Mouse (Mus musculus): ENCODE results near the gene Ifih1. TPM values are rescaled to one million over a fixed set of nuclear protein-coding genes. Genes with fewer than 3 reads are reported as not detected.

Gene Ifih1
- polyA plus RNA-seq, 1 experiment from 2014 or later = 1.5 TPM

DNA sequence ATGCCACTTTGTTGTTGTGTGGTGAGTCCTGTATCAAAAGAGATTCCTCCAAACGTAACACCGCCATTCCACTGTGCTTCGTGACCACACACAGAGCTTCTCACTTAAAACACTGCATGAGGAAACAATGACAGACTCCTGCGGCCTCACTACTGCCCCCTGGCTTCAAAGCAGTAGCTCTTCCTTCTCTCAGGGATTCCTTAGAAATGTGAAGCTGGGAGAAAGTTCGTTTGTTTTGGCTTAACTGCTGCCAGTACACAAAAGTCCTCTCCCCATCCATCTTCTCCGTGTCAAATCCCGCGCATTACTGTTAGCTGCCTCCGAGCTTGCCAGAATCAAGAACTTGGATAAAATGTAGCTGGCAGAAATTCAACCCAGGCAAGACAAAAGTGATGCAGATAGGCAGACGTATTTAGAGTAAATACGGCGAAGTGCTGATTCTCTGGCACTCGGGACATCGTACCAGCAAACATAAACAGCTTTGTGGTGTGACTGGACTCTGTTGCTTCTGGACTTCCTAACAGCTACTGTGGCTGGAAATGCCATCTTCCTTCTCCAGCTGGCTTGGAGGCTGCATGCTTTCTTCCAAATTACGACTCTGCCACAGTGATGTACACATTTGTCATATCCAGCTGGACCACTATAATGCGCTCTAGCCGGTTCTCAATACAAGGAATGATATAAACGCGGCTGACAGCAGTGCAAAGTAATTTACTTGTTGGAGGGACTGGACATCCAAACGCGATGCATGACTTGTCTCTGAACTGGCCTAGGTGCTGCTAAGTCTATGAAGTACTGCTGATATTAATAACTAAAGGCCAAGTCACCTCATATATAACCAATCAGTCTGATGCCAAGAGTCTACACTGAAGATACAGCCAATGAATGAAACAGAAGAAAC lies 2.4 kb downstream of the Ifih1 start:
- 0 out of 2 replicates have a peak, but pooled peaks cover 3% of the 10 kb centered on the region for H3K4me1 ChIP-seq (ENCODE audit: insufficient read depth)
- H3K9me3 ChIP-seq (ENCODE audit: low read depth, low read length) = no peaks in the 10 kb centered on the region
- no peaks in the 10 kb centered on the region for H3K36me3 ChIP-seq (ENCODE audit: insufficient read depth)
- ATAC-seq (ENCODE audit: insufficient read depth) (peak; percentile 83), DNase-seq (peak; percentile 83)
- peak overlapping the region; percentile 50 for H3K4me2 ChIP-seq
- H3K9ac ChIP-seq = no peak overlapping the region; the same call in 1 of the 2 replicates
- TF ChIP-seq CTCF (IDR thresholded peaks at IDR 0.05; ENCODE audit: low read depth) = peak; percentile 77
- no peak overlapping the region for H3K27ac ChIP-seq (ENCODE audit: low read depth)
- 0 out of 2 replicates have a peak overlapping the region, but pooled peaks have one; percentile 6 for H3K4me3 ChIP-seq (ENCODE audit: low read depth, low read length)
- 19% methylated on average over 21 of the region's 21 CpGs for WGBS
- no peaks in the 10 kb centered on the region for H3K27me3 ChIP-seq (ENCODE audit: insufficient read depth, low read length)

DNA sequence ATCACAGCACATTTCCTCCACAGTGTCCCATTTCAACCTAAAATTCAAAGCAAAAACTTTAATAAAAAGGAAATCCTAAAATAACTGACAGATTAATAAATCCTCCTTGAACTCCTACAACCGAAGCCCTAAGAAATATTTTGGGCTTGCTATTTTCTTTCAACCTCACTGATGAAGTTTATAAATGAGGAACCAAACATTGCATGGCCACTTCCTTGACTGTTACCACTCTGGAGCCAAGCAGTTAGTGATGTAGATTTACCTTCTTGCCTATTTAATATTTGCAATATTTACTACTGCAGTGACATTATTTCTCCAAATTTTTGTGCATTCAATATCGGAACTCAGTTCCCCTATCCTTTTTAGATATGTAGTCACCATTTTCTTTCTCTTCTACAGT lies 6.2 kb downstream of the Ifih1 start:
- DNase-seq (no peak), ATAC-seq (ENCODE audit: insufficient read depth) (no peak)

DNA sequence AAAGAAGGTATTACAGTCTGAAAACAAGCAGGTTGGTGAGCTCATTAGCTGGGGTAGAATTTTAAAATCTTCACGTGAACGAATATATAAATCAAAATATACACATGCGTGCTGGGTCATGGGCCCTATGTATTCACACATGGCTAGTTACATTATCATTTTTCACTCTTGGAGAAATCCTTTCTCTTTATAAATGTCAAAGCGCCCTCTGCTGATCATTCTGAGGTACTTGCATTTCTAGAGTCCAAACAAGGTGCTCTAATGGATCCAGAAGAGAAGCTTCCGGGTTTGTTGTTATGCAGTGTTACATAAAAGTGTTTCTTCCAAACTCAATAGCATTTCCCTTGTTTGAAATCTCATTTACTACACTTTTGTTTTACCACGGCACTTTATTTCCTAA lies 15.6 kb downstream of the Ifih1 start:
- H3K27ac ChIP-seq (ENCODE audit: low read depth) = no peak overlapping the region
- peak; percentile 82 for DNase-seq
- peak; percentile 49; the same call in 1 of the 2 replicates for ATAC-seq (ENCODE audit: insufficient read depth)
- TF ChIP-seq CTCF (IDR thresholded peaks at IDR 0.05; ENCODE audit: low read depth) = peak; percentile 67
- H3K4me3 ChIP-seq (ENCODE audit: low read depth, low read length) = no peak overlapping the region
- H3K9ac ChIP-seq = no peak overlapping the region
- H3K9me3 ChIP-seq (ENCODE audit: low read depth, low read length) = no peaks in the 10 kb centered on the region
- no peaks in the 10 kb centered on the region for H3K36me3 ChIP-seq (ENCODE audit: insufficient read depth)
- H3K27me3 ChIP-seq (ENCODE audit: insufficient read depth, low read length) = no peaks in the 10 kb centered on the region
- H3K4me1 ChIP-seq (ENCODE audit: insufficient read depth) = no peaks in the 10 kb centered on the region
- 13% methylated on average over 6 of the region's 6 CpGs for WGBS
- no peak overlapping the region for H3K4me2 ChIP-seq

More for the DNA sequence above, 6.2 kb downstream of the Ifih1 start:
- no peak for TF ChIP-seq CTCF (IDR thresholded peaks at IDR 0.05; ENCODE audit: low read depth)
- Histone ChIP-seq H3K27ac (ENCODE audit: low read depth) (no peak overlapping the region), H3K27me3 (ENCODE audit: insufficient read depth, low read length) (no peaks in the 10 kb centered on the region), H3K4me2 (no peak overlapping the region), H3K9me3 (ENCODE audit: low read depth, low read length) (no peaks in the 10 kb centered on the region), H3K4me1 (ENCODE audit: insufficient read depth) (no peaks in the 10 kb centered on the region), H3K4me3 (ENCODE audit: low read depth, low read length) (no peak overlapping the region), H3K36me3 (ENCODE audit: insufficient read depth) (no peaks in the 10 kb centered on the region), H3K9ac (no peak overlapping the region)
- WGBS = 70% methylated on average over 2 of the region's 2 CpGs

DNA sequence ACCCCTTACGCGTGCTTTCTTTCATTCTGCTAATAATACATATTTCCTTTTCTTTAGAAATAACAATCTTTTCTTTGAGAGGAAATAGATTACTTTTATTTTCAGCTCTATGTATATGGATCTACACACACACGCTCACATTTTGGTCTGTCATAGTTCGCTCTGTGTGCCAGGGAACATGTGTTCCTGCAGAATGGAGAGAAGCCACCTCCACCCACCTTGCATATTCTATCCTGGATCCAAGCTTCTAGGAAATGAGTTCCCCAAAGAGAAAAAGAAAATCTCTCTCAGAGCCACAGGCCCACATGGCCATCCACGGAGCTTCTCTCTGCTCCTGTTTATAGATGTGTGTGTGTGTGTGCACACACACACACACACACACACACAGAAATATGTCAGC lies 17.7 kb downstream of the Ifih1 start:
- no peak overlapping the region for H3K4me3 ChIP-seq (ENCODE audit: low read depth, low read length)
- H3K4me2 ChIP-seq = no peak overlapping the region
- ATAC-seq (ENCODE audit: insufficient read depth) (no peak), DNase-seq (no peak)
- no peak overlapping the region for H3K9ac ChIP-seq
- H3K4me1 ChIP-seq (ENCODE audit: insufficient read depth) = no peaks in the 10 kb centered on the region
- H3K9me3 ChIP-seq (ENCODE audit: low read depth, low read length) = no peaks in the 10 kb centered on the region
- no peak for TF ChIP-seq CTCF (IDR thresholded peaks at IDR 0.05; ENCODE audit: low read depth)
- H3K27ac ChIP-seq (ENCODE audit: low read depth) = no peak overlapping the region
- H3K27me3 ChIP-seq (ENCODE audit: insufficient read depth, low read length) = no peaks in the 10 kb centered on the region
- H3K36me3 ChIP-seq (ENCODE audit: insufficient read depth) = no peaks in the 10 kb centered on the region
- 72% methylated on average over 5 of the region's 5 CpGs for WGBS

DNA sequence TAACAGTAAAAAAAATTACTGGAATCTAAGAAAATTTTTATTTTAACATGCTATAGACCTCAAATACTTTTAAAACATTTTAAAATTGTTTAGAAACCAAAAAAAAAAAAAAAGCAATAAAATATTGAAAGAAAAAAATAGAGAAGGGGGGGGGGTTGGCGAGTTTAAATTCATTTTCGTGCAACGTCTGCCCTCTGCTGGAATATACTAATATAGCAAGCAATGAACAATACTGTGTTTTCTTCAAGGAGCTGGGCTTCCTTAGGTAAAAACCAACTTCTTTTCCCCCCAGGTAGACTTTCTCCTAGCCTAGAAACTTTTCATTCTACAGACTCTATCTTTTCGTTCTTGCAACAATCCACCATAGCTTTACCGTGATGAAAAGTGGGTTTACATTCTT lies 18.3 kb downstream of the Ifih1 start:
- H3K36me3 ChIP-seq (ENCODE audit: insufficient read depth) = no peaks in the 10 kb centered on the region
- WGBS = 7% methylated on average over 5 of the region's 5 CpGs
- no peak overlapping the region for H3K27ac ChIP-seq (ENCODE audit: low read depth)
- H3K4me3 ChIP-seq (ENCODE audit: low read depth, low read length) = no peak overlapping the region
- H3K4me2 ChIP-seq = no peak overlapping the region
- no peak overlapping the region for H3K9ac ChIP-seq
- H3K4me1 ChIP-seq (ENCODE audit: insufficient read depth) = no peaks in the 10 kb centered on the region
- DNase-seq (peak; percentile 80), ATAC-seq (ENCODE audit: insufficient read depth) (no peak)
- no peaks in the 10 kb centered on the region for H3K27me3 ChIP-seq (ENCODE audit: insufficient read depth, low read length)
- no peaks in the 10 kb centered on the region for H3K9me3 ChIP-seq (ENCODE audit: low read depth, low read length)
- peak; percentile 65 for TF ChIP-seq CTCF (IDR thresholded peaks at IDR 0.05; ENCODE audit: low read depth)

DNA sequence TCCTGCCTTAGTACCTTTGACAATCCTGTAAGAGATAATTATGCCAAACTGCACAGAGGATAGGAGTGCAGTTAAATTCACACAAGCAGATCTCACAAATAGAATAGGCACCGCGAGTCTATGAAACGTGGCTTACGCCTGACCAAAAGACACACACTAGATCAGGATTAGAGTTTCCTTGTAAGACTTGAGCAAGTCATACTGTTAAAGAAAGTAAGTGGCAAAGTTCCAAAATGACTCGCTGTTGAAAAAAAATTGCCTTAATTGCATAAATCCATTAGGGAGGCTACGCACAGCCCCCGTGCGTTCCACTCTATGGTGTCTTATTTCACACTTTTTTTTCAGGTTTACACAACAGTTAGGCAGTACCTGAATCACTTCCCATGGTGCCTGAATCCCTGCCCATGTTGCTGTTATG lies 23.0 kb downstream of the Ifih1 start:
- Histone ChIP-seq H3K4me2 (no peak overlapping the region), H3K4me1 (ENCODE audit: insufficient read depth) (no peaks in the 10 kb centered on the region), H3K9me3 (ENCODE audit: low read depth, low read length) (no peaks in the 10 kb centered on the region), H3K4me3 (ENCODE audit: low read depth, low read length) (no peak overlapping the region), H3K27me3 (ENCODE audit: insufficient read depth, low read length) (no peaks in the 10 kb centered on the region), H3K9ac (no peak overlapping the region), H3K27ac (ENCODE audit: low read depth) (no peak overlapping the region), H3K36me3 (ENCODE audit: insufficient read depth) (no peaks in the 10 kb centered on the region)
- ATAC-seq (ENCODE audit: insufficient read depth) (no peak), DNase-seq (peak; percentile 47)
- WGBS = 63% methylated on average over 8 of the region's 8 CpGs
- TF ChIP-seq CTCF (IDR thresholded peaks at IDR 0.05; ENCODE audit: low read depth) = no peak

DNA sequence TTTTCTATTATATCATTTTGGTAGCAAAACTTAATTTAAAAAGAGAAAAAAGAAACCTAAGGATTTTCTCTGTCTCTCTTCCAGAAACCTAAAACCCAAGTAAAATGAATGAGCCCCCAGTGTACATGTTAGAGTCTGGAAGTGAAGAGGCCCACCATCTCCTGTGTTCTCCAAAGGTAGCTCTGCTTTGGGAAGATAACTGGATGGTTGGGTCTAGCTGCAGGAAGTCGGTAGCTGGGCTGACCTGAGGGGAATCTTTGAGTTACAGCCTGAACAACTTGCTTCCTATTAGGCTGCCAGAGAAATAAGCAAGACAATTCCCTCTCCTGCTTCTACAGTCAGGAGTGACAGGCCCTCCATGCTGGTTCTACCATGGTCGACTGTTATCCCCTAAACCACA lies 26.4 kb downstream of the Ifih1 start:
- ATAC-seq (ENCODE audit: insufficient read depth) (no peak), DNase-seq (no peak)
- Histone ChIP-seq H3K4me3 (ENCODE audit: low read depth, low read length) (no peak overlapping the region), H3K27me3 (ENCODE audit: insufficient read depth, low read length) (no peaks in the 10 kb centered on the region), H3K4me2 (no peak overlapping the region), H3K27ac (ENCODE audit: low read depth) (no peak overlapping the region), H3K36me3 (ENCODE audit: insufficient read depth) (no peaks in the 10 kb centered on the region), H3K4me1 (ENCODE audit: insufficient read depth) (no peaks in the 10 kb centered on the region), H3K9me3 (ENCODE audit: low read depth, low read length) (no peaks in the 10 kb centered on the region), H3K9ac (no peak overlapping the region)
- WGBS = 37% methylated on average over 2 of the region's 2 CpGs
- no peak for TF ChIP-seq CTCF (IDR thresholded peaks at IDR 0.05; ENCODE audit: low read depth)

All from lung, embryonic 14.5 days (tissue).